Mouse (Mus musculus) heart, postnatal 0 days (tissue): Measurements from ENCODE around the gene Igf2r. TPM values are rescaled to one million over a fixed set of nuclear protein-coding genes. Genes with fewer than 3 reads are reported as not detected.

Source experiments
- ATAC-seq: fragments of 200-750 bp; cut with Nextera tagmentation; 2 replicates; pipeline ENCODE4 v1.8.0; 2017; ENCODE audit warnings: low read depth, moderate number of reproducible peaks, moderate library complexity; ENCODE audit not compliant: insufficient read depth
- DNase-seq: peaks from one replicate; pipeline ENCODE4 v3.0.0-alpha.2; 2016; ENCODE audit warnings: low spot score
- H3K27ac ChIP-seq: fragments of 300-500 bp; sonication (generic); 2 replicates; pipeline ENCODE4 v1.5.1; 2014; ENCODE audit warnings: low read depth, mild to moderate bottlenecking
- H3K27me3 ChIP-seq: fragments of 300-500 bp; sonication (generic); 2 replicates; pipeline ENCODE4 v1.6.1; 2014; ENCODE audit warnings: low read length, mixed read lengths; ENCODE audit not compliant: control insufficient read depth, insufficient read depth
- H3K36me3 ChIP-seq: fragments of 300-500 bp; sonication (generic); replicated peaks from 2 replicates; pipeline ENCODE4 v1.6.1; 2014; ENCODE audit warnings: low read length, mixed read lengths; ENCODE audit not compliant: control insufficient read depth, insufficient read depth
- H3K4me1 ChIP-seq: fragments of 300-500 bp; sonication (generic); 2 replicates; pipeline ENCODE4 v1.6.1; 2014; ENCODE audit warnings: antibody characterized with exemption; ENCODE audit not compliant: control insufficient read depth, insufficient read depth
- H3K4me2 ChIP-seq: fragments of 300-500 bp; sonication (generic); 2 replicates; pipeline ENCODE4 v1.6.1; 2014; ENCODE audit warnings: low read depth, mild to moderate bottlenecking, low read length, moderate library complexity
- H3K4me3 ChIP-seq: fragments of 300-500 bp; sonication (generic); 2 replicates; pipeline ENCODE4 v1.5.1; 2014; ENCODE audit warnings: low read depth, low read length
- H3K9ac ChIP-seq: fragments of 300-500 bp; sonication (generic); replicated peaks from 2 replicates; pipeline ENCODE4 v1.6.1; 2014; ENCODE audit warnings: low read depth, low read length, mixed read lengths
- H3K9me3 ChIP-seq: fragments of 300-500 bp; sonication (generic); replicated peaks from 2 replicates; pipeline ENCODE4 v1.6.1; 2016; ENCODE audit warnings: low read length; ENCODE audit not compliant: control insufficient read depth
- CTCF ChIP-seq: IDR thresholded peaks from 2 replicates; pipeline ENCODE4 v1.5.1; 2016; ENCODE audit warnings: antibody characterized with exemption, control low read depth, low read depth
- EP300 ChIP-seq: IDR thresholded peaks from 2 replicates; pipeline ENCODE4 v1.6.1; 2016; ENCODE audit warnings: antibody characterized with exemption, low read depth
- WGBS: fragments of 180-500 bp; shearing (Covaris S2); extraction: QIAGEN DNeasy Blood & Tissue Kit; methylation state at CpG from one replicate; pipeline ENCODE4 v1.1.7; 2014; 5-methylcytosine and 5-hydroxymethylcytosine counted together
- polyA plus RNA-seq: library from polyadenylated mRNA; unstranded; fragments of >200 nt; fragmentation: Nextera tagmentation; extraction: Ambion mirVana; gene quantifications from 2 replicates; pipeline ENCODE4 v1.2.1, GENCODE M21; 2015
- total RNA-seq: library from RNA; depleted of rRNA; stranded (reverse); fragments of >200 nt; gene quantifications from 2 replicates; pipeline ENCODE4 v1.2.3, GENCODE M21; 2014; ENCODE audit warnings: low replicate concordance

Gene Igf2r
- total and polyA plus RNA-seq, 2 experiments from 2014 or later: 59.9 to 424 TPM

DNA sequence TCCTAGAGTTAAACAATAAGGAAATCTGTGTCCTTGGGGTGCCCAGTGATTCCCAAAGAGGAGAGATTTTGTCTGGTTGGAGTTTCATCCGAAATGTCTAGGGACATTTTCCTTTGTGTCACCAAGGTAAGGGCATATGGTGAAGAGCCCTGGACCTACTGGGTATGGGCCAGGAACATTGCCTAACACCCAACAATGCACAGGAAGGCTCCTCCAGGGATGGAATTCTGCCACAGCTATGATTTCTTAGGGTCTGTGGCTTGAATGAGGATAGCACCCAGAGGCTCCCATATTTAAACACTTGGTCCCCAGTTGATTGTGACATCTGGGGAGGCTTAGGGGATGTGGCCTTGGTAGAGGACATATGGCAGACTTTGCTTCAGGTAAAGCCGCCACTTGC, 6.1 kb downstream of the Igf2r start:
- no peak overlapping the region; the same call in 1 of the 2 replicates for H3K4me2 ChIP-seq
- peaks cover 53% of the 10 kb centered on the region for H3K36me3 ChIP-seq

DNA sequence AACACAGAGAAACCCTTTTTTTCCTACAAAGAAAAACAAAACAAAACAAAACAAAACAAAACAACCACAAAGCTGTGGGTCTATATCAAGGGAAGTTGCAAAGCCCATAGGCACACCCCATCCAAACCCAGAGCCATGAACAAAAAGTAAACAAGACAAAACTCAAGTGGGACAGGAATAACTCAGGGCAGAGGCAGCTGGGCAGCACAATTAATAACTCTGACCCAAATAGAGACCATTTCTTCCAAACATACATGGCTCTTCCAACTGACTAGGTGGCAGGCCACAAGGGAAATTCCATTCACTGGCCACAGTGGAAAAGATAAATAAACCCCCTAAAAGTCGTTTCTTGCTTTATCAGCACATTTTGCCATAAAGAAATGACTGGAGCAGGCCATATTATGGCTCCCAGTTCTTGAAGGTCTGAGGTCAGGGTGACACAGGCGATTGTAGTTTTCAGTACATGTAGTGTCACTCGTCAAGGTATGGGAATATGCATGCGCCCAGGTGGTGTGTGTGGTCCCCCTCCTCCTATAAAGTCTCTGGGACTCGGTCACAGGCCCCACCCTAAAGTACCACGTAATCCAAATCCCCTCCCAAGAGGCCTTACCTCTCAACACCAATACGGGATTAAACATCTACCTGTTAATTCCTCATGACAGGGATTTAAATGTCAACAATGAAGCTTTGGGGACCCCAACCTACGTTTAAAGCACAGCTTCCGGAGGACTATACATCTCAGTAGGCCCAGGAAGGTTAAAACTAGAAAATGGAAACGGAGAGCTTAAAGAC, 8.9 kb downstream of the Igf2r start:
- peaks cover 45% of the 10 kb centered on the region for H3K36me3 ChIP-seq
- 53% methylated on average over 10 of the region's 10 CpGs for WGBS
- peak overlapping the region; percentile 14 for H3K4me2 ChIP-seq
- peak overlapping the region; percentile 87 for H3K27ac ChIP-seq
- H3K4me3 ChIP-seq: no peak overlapping the region
- TF ChIP-seq EP300 (no peak), CTCF (no peak)
- DNase-seq (no peak), ATAC-seq (no peak)
- H3K9me3 ChIP-seq: no peaks in the 10 kb centered on the region
- H3K4me1 ChIP-seq: peaks cover 67% of the 10 kb centered on the region
- H3K9ac ChIP-seq: no peak overlapping the region
- H3K27me3 ChIP-seq: no peaks in the 10 kb centered on the region

More for the DNA sequence above, 6.1 kb downstream of the Igf2r start:
- H3K4me1 ChIP-seq: peaks cover 51% of the 10 kb centered on the region
- H3K9me3 ChIP-seq: no peaks in the 10 kb centered on the region
- WGBS: 63% methylated on average over 2 of the region's 2 CpGs
- ATAC-seq (no peak), DNase-seq (no peak)
- H3K4me3 ChIP-seq: no peak overlapping the region
- no peaks in the 10 kb centered on the region for H3K27me3 ChIP-seq
- no peak overlapping the region for H3K9ac ChIP-seq
- H3K27ac ChIP-seq: peak overlapping the region; percentile 4; the same call in 1 of the 2 replicates
- TF ChIP-seq CTCF (no peak), EP300 (no peak)

- Histone ChIP-seq H3K27me3 (no peaks in the 10 kb centered on the region), H3K4me1 (peaks cover 68% of the 10 kb centered on the region), H3K9ac (peak overlapping the region; percentile 17; the same call in 1 of the 2 replicates), H3K36me3 (peaks cover 41% of the 10 kb centered on the region), H3K27ac (peak overlapping the region; percentile 87), H3K4me3 (no peak overlapping the region), H3K9me3 (no peaks in the 10 kb centered on the region), H3K4me2 (peak overlapping the region; percentile 32)
- TF ChIP-seq CTCF: no peak
- peak; percentile 84 for TF ChIP-seq EP300
- peak; percentile 87 for DNase-seq
- 8% methylated on average over 8 of the region's 8 CpGs for WGBS
- peak; percentile 72 for ATAC-seq
Measured at GRCm38 (mm10) chr17:12759646-12760074, 9.8 kb downstream of the Igf2r start.

DNA sequence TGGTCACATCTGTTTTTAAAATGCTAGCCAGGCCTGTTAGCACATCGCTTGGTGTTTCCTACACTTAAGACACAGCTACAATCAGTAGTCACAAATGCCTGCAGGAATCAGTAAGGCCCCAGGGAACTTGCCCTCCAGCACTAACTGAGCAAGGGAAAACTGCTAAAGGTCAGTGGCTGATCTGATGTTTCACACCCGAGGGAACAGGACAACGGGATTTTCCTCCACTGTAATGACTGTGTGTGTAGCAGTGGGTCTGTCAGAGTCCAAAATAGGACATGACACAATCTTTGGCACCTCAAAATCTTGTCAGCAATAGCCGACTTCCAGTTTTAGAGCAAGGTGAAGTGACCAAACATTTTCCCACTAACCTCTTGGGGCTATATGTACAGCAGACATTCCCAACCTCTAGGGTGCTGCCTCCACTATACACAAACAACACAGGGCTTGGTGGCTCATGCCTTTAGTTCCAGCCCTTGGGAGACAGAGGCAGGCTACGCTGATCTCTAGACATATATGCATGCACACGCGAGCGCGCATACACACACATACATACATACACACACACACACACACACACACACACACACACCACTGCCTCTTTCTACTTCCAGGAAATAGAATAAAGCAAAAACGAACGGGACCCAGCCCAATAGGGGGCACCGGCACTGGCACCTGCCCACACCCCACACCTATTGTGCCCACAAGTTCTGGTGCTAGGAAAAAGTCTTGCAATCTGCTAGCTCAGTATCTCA, 10.6 kb downstream of the Igf2r start:
- Histone ChIP-seq H3K27me3 (no peaks in the 10 kb centered on the region), H3K4me3 (no peak overlapping the region)

GRCm38 (mm10) chr17:12757990-12758389, 11.5 kb downstream of the Igf2r start:
- Histone ChIP-seq H3K4me1 (peaks cover 78% of the 10 kb centered on the region), H3K27ac (peak overlapping the region; percentile 87), H3K9me3 (no peaks in the 10 kb centered on the region), H3K4me2 (0 out of 2 replicates have a peak overlapping the region, but pooled peaks have one; percentile 5), H3K36me3 (peaks cover 33% of the 10 kb centered on the region), H3K27me3 (no peaks in the 10 kb centered on the region), H3K9ac (0 out of 2 replicates have a peak overlapping the region, but pooled peaks have one; percentile 32), H3K4me3 (no peak overlapping the region)
- TF ChIP-seq EP300: no peak
- TF ChIP-seq CTCF: no peak
- WGBS: 16% methylated on average over 5 of the region's 5 CpGs
- DNase-seq (peak; percentile 19), ATAC-seq (no peak)

More for the DNA sequence above, 10.6 kb downstream of the Igf2r start:
- 45% methylated on average over 12 of the region's 12 CpGs for WGBS
- peaks cover 33% of the 10 kb centered on the region for H3K36me3 ChIP-seq
- peaks cover 75% of the 10 kb centered on the region for H3K4me1 ChIP-seq
- peak overlapping the region; percentile 32; the same call in 1 of the 2 replicates for H3K4me2 ChIP-seq
- DNase-seq: peak; percentile 76
- no peaks in the 10 kb centered on the region for H3K9me3 ChIP-seq
- peak; percentile 42; the same call in 1 of the 2 replicates for ATAC-seq
- peak overlapping the region; percentile 87 for H3K27ac ChIP-seq
- TF ChIP-seq CTCF (no peak), EP300 (no peak)
- H3K9ac ChIP-seq: 0 out of 2 replicates have a peak overlapping the region, but pooled peaks have one; percentile 32
